Mouse (Mus musculus) stomach, postnatal 0 days (tissue): ENCODE data around the gene Ninj2. TPM values are rescaled to one million over a fixed set of nuclear protein-coding genes. Genes with fewer than 3 reads are reported as not detected.

Source experiments
- ATAC-seq: fragments of 200-750 bp; cut with Nextera tagmentation; 2 replicates; pipeline ENCODE4 v1.8.0; 2017; ENCODE audit not compliant: low FRiP score, low TSS enrichment
- DNase-seq: peaks from one replicate; pipeline ENCODE4 v3.0.0-alpha.2; 2016; ENCODE audit warnings: low spot score
- H3K27ac ChIP-seq: fragments of 300-500 bp; sonication (generic); replicated peaks from 2 replicates; pipeline ENCODE4 v1.5.1; 2014; ENCODE audit warnings: mild to moderate bottlenecking, control low read depth
- H3K27me3 ChIP-seq: fragments of 300-500 bp; sonication (generic); 2 replicates; pipeline ENCODE4 v1.6.1; 2014; ENCODE audit warnings: low read length; ENCODE audit not compliant: control insufficient read depth, insufficient read depth
- H3K36me3 ChIP-seq: fragments of 300-500 bp; sonication (generic); 2 replicates; pipeline ENCODE4 v1.6.1; 2014; ENCODE audit warnings: low read length, mixed read lengths; ENCODE audit not compliant: control insufficient read depth, insufficient read depth
- H3K4me1 ChIP-seq: fragments of 300-500 bp; sonication (generic); replicated peaks from 2 replicates; pipeline ENCODE4 v1.6.1; 2014; ENCODE audit warnings: antibody characterized with exemption; ENCODE audit not compliant: control insufficient read depth, insufficient read depth
- H3K4me2 ChIP-seq: fragments of 300-500 bp; sonication (generic); replicated peaks from 2 replicates; pipeline ENCODE4 v1.6.1; 2014; ENCODE audit warnings: low read depth, mild to moderate bottlenecking, control low read depth, moderate library complexity
- H3K4me3 ChIP-seq: fragments of 300-500 bp; sonication (generic); 2 replicates; pipeline ENCODE4 v1.5.1; 2014; ENCODE audit warnings: low read depth, low read length, control low read depth
- H3K9ac ChIP-seq: fragments of 300-500 bp; sonication (generic); 2 replicates; pipeline ENCODE4 v1.6.1; 2014; ENCODE audit warnings: mild to moderate bottlenecking, low read length, control low read depth, mixed read lengths
- H3K9me3 ChIP-seq: fragments of 300-500 bp; sonication (generic); 2 replicates; pipeline ENCODE4 v1.6.1; 2016; ENCODE audit warnings: low read length; ENCODE audit not compliant: control insufficient read depth
- CTCF ChIP-seq: IDR thresholded peaks from 2 replicates; pipeline ENCODE4 v1.5.1; 2016; ENCODE audit warnings: antibody characterized with exemption, low read depth, mild to moderate bottlenecking, moderate library complexity
- EP300 ChIP-seq: optimal IDR thresholded peaks from 2 replicates; pipeline ENCODE3; 2016; ENCODE audit warnings: antibody characterized with exemption
- WGBS: fragments of 180-500 bp; shearing (Covaris S2); extraction: QIAGEN DNeasy Blood & Tissue Kit; methylation state at CpG from one replicate; pipeline ENCODE4 v1.1.7; 2014; 5-methylcytosine and 5-hydroxymethylcytosine counted together
- polyA plus RNA-seq: library from polyadenylated mRNA; unstranded; fragments of >200 nt; fragmentation: Nextera tagmentation; extraction: Ambion mirVana; gene quantifications from 2 replicates; pipeline ENCODE4 v1.2.1, GENCODE M21; 2015

Gene Ninj2
- polyA plus RNA-seq, 1 experiment from 2014 or later: not detected

DNA sequence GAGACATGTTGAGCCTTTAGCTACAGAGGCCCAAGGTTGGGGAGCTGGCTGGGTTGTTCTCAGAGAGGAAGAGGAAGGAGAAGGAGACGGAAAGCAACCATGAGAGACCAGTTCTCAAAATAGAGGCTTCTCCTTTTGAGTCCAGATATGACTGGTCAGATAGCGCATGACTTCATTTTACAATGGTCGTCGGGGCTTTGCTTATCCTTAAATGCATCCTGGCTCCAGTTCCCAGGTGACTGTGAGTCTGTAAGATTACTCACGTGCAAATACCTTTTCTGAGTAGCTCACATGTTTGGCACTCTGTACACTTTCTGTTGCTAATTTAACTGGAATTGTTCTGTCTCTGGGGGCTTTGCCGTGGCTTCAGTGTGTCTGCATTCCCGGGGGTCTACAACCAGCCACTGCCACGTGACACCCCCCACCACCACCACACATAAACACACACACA, 86.6 kb downstream of the Ninj2 start:
- ATAC-seq (no peak), DNase-seq (no peak)
- H3K9ac ChIP-seq: no peak overlapping the region
- no peaks in the 10 kb centered on the region for H3K9me3 ChIP-seq
- no peaks in the 10 kb centered on the region for H3K27me3 ChIP-seq
- no peak overlapping the region for H3K4me3 ChIP-seq
- H3K27ac ChIP-seq: no peak overlapping the region
- no peak overlapping the region for H3K4me2 ChIP-seq
- 72% methylated on average over 8 of the region's 8 CpGs for WGBS
- TF ChIP-seq EP300 (no peak), CTCF (no peak)
- no peaks in the 10 kb centered on the region for H3K36me3 ChIP-seq
- H3K4me1 ChIP-seq: no peaks in the 10 kb centered on the region

DNA sequence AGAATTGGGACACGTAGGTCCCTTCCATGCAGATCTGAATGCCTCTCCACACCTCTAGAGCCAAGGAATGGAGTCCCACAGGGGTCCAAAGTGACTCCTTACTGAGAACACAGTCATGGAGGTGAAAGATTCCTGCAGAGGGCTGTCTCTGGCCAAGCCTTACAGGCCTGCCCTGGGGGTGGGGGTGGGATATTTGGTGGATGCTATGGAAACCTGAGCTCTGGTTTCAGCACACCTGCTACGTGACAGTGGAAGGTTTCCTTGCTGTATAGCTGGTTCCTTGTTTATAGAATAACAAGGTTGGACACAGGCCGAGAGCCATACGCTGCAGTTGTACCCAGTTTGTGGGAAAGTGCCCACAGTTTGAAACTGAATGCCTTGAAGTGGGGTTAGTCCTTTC, 87.3 kb downstream of the Ninj2 start:
- no peak overlapping the region for H3K4me2 ChIP-seq
- no peak for TF ChIP-seq EP300
- TF ChIP-seq CTCF: no peak
- H3K9me3 ChIP-seq: no peaks in the 10 kb centered on the region
- H3K9ac ChIP-seq: no peak overlapping the region
- DNase-seq (no peak), ATAC-seq (no peak)
- no peak overlapping the region for H3K27ac ChIP-seq
- H3K36me3 ChIP-seq: no peaks in the 10 kb centered on the region
- H3K27me3 ChIP-seq: no peaks in the 10 kb centered on the region
- no peaks in the 10 kb centered on the region for H3K4me1 ChIP-seq
- WGBS: 66% methylated on average over 4 of the region's 4 CpGs
- H3K4me3 ChIP-seq: no peak overlapping the region

DNA sequence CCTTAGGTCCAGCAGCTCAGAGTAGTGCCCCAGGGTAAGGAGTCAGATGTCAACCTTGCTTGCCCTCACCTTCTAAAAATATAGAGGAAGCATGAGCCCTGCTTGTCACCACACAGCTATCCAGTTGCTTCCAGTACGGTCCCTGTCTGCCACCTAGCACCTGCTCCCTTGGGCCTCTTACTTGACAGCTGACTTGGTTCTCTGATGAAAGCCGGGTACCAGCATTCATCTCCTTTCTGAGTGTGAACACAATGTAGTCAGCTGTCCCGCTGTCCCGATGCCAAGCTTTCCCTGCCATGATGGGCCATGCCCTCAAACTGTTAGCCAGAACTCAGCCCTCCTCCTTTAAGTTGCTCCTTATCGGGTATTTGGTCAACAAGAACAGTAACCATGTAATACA, 89.0 kb downstream of the Ninj2 start:
- TF ChIP-seq CTCF (no peak), EP300 (no peak)
- ATAC-seq (no peak), DNase-seq (no peak)
- Histone ChIP-seq H3K27me3 (no peaks in the 10 kb centered on the region), H3K4me1 (no peaks in the 10 kb centered on the region), H3K4me3 (no peak overlapping the region), H3K36me3 (no peaks in the 10 kb centered on the region), H3K9ac (no peak overlapping the region), H3K4me2 (no peak overlapping the region), H3K9me3 (no peaks in the 10 kb centered on the region), H3K27ac (no peak overlapping the region)
- 90% methylated on average over 5 of the region's 5 CpGs for WGBS

DNA sequence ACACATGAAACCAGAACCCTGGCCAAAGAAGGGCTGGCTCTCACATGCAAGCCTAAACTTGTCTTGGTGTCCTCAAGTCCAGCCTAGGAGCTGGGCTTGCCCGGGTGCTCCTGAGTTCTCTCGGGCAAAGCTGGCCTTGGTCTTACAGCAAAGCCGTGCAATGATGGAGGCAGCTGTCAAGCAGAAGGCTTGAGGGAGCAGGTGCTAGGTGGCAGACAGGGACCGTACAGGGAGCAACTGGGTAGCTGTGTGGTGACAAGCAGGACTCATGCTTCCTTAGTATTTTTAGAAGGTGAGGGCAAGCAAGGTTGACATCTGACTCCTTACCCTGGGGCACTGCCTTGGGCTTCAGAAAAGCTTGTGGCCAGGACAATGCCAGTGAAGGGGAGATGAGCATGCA, 90.6 kb downstream of the Ninj2 start:
- H3K4me1 ChIP-seq: no peaks in the 10 kb centered on the region
- no peaks in the 10 kb centered on the region for H3K9me3 ChIP-seq
- H3K4me3 ChIP-seq: no peak overlapping the region
- DNase-seq: no peak
- 90% methylated on average over 4 of the region's 4 CpGs for WGBS
- no peaks in the 10 kb centered on the region for H3K36me3 ChIP-seq
- no peak for TF ChIP-seq CTCF
- TF ChIP-seq EP300: no peak
- H3K27me3 ChIP-seq: no peaks in the 10 kb centered on the region
- ATAC-seq: no peak
- H3K4me2 ChIP-seq: no peak overlapping the region
- H3K9ac ChIP-seq: no peak overlapping the region
- H3K27ac ChIP-seq: no peak overlapping the region

DNA sequence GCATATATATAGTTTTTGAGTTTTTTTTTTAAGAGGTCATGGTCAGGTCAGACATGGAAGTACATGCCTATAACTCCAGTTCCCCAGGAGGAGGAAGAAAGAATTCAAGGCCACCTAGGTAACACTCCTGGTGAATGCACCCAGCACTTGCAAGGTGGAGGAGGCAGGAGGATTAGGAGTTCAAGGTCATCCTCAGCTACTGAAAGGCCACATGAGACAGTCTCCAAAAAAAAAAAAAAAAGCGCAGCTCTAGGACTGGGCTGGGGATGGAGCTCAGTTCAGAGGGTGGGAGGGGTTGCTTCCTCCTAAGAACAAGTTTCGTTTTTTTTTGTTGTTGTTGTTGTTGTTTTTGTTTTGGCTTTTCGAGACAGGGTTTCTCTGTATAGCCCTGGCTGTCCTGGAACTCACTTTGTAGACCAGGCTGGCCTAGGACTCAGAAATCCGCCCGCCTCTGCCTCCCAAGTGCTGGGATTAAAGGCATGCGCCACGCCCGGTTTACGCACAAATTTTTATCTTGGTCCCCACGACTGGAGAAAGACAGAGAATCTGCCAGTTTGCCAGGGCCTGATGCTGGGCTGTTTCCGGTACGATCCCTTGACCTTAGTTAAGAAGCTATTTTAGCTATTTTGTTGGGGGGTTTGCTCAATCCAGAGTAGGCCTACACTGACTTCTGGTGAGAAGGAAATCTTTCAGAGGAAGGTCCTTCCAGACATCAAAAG, 92.0 kb downstream of the Ninj2 start:
- H3K9me3 ChIP-seq: no peaks in the 10 kb centered on the region
- no peaks in the 10 kb centered on the region for H3K4me1 ChIP-seq
- H3K36me3 ChIP-seq: no peaks in the 10 kb centered on the region
- H3K4me3 ChIP-seq: no peak overlapping the region
- H3K4me2 ChIP-seq: no peak overlapping the region
- DNase-seq (no peak), ATAC-seq (no peak)
- WGBS: 89% methylated on average over 10 of the region's 12 CpGs
- H3K27me3 ChIP-seq: no peaks in the 10 kb centered on the region
- H3K27ac ChIP-seq: no peak overlapping the region
- H3K9ac ChIP-seq: no peak overlapping the region
- TF ChIP-seq EP300 (no peak), CTCF (no peak)

DNA sequence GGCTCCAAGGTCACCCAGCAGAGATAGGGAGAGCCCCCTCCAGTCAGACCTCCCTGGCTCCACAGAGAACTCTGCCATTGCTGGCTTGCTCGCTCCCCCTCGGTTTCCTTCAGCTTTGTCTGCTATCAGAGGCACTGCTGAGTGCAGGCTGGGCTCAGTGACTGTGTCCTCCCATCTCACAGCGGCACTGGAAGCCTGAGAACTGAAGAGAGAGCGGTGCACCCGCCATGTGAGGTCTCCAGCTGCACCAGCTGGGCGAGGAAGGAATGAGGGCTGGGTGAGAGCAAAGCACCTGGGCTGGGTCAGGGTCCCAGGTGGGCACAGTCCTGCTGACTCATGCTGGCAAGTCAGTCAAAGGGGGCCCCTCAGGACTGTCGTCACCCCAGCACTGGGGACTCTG, 92.6 kb downstream of the Ninj2 start:
- no peak for ATAC-seq
- Histone ChIP-seq H3K4me2 (no peak overlapping the region), H3K4me3 (no peak overlapping the region), H3K4me1 (no peaks in the 10 kb centered on the region), H3K27me3 (no peaks in the 10 kb centered on the region), H3K36me3 (no peaks in the 10 kb centered on the region), H3K27ac (no peak overlapping the region), H3K9me3 (no peaks in the 10 kb centered on the region), H3K9ac (no peak overlapping the region)
- 61% methylated on average over 7 of the region's 7 CpGs for WGBS
- DNase-seq: no peak
- TF ChIP-seq EP300 (no peak), CTCF (no peak)
